Mouse (Mus musculus): ENCODE data around the gene Tcf20. TPM values are rescaled to one million over a fixed set of nuclear protein-coding genes. Genes with fewer than 3 reads are reported as not detected.

Tcf20 gene
- polyA plus RNA-seq, 1 experiment from 2014 or later, result 17.4 TPM

GRCm38 (mm10) chr15:82815296-82815695 is 172.4 kb downstream of the Tcf20 start:
- no peaks in the 10 kb centered on the region for H3K4me1 ChIP-seq (ENCODE audit: control insufficient read depth, insufficient read depth, low read length)
- WGBS, result 90% methylated on average over 4 of the region's 4 CpGs
- H3K36me3 ChIP-seq (ENCODE audit: control insufficient read depth, insufficient read depth, low read length), result peaks cover 23% of the 10 kb centered on the region
- no peak overlapping the region for H3K4me3 ChIP-seq (ENCODE audit: low read depth, low read length)
- no peaks in the 10 kb centered on the region for H3K9me3 ChIP-seq (replicated peaks; ENCODE audit: control insufficient read depth, low read length)
- no peak for ATAC-seq
- H3K9ac ChIP-seq (ENCODE audit: low read length), result no peak overlapping the region
- H3K4me2 ChIP-seq (ENCODE audit: low read length), result no peak overlapping the region
- H3K27ac ChIP-seq (ENCODE audit: low read depth, low read length), result no peak overlapping the region
- DNase-seq (ENCODE audit: low spot score), result no peak
- no peaks in the 10 kb centered on the region for H3K27me3 ChIP-seq (replicated peaks; ENCODE audit: control insufficient read depth, insufficient read depth, low read length)

GRCm38 (mm10) chr15:82814806-82815205 is 172.9 kb downstream of the Tcf20 start:
- Histone ChIP-seq H3K27ac (ENCODE audit: low read depth, low read length) (no peak overlapping the region), H3K4me2 (ENCODE audit: low read length) (no peak overlapping the region), H3K36me3 (ENCODE audit: control insufficient read depth, insufficient read depth, low read length) (peaks cover 24% of the 10 kb centered on the region), H3K27me3 (replicated peaks; ENCODE audit: control insufficient read depth, insufficient read depth, low read length) (no peaks in the 10 kb centered on the region), H3K4me1 (ENCODE audit: control insufficient read depth, insufficient read depth, low read length) (no peaks in the 10 kb centered on the region), H3K9ac (ENCODE audit: low read length) (no peak overlapping the region), H3K9me3 (replicated peaks; ENCODE audit: control insufficient read depth, low read length) (no peaks in the 10 kb centered on the region), H3K4me3 (ENCODE audit: low read depth, low read length) (no peak overlapping the region)
- peak; percentile 69 for DNase-seq (ENCODE audit: low spot score)
- 0 out of 2 replicates have a peak, but pooled peaks have one; percentile 44 for ATAC-seq
- 60% methylated on average over 4 of the region's 4 CpGs for WGBS

DNA sequence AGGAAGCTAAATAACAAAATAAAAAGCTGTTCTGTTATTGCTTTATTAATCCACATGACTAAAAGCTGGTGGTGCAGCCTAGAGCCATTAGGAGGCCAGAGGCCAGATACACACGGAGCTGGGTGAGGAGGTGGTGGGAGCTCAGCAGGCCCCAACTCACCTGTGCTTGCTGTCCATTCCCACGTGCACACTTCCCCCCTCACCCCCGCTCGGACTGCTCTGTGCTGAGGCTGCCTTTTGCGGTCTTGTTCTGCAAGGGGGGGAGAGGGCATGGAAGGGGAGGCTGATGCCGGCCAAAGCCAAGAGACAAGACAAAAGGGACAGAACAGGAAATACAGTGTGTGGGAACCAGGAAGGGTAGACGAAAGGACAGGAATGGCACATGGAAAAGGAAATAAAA is 173.4 kb downstream of the Tcf20 start:
- no peak overlapping the region for H3K4me2 ChIP-seq (ENCODE audit: low read length)
- WGBS, result 87% methylated on average over 7 of the region's 7 CpGs
- no peaks in the 10 kb centered on the region for H3K4me1 ChIP-seq (ENCODE audit: control insufficient read depth, insufficient read depth, low read length)
- H3K9me3 ChIP-seq (replicated peaks; ENCODE audit: control insufficient read depth, low read length), result no peaks in the 10 kb centered on the region
- DNase-seq (ENCODE audit: low spot score), result no peak
- H3K27ac ChIP-seq (ENCODE audit: low read depth, low read length), result no peak overlapping the region
- H3K4me3 ChIP-seq (ENCODE audit: low read depth, low read length), result no peak overlapping the region
- no peak overlapping the region for H3K9ac ChIP-seq (ENCODE audit: low read length)
- no peak for ATAC-seq
- no peaks in the 10 kb centered on the region for H3K27me3 ChIP-seq (replicated peaks; ENCODE audit: control insufficient read depth, insufficient read depth, low read length)
- H3K36me3 ChIP-seq (ENCODE audit: control insufficient read depth, insufficient read depth, low read length), result peaks cover 24% of the 10 kb centered on the region

DNA sequence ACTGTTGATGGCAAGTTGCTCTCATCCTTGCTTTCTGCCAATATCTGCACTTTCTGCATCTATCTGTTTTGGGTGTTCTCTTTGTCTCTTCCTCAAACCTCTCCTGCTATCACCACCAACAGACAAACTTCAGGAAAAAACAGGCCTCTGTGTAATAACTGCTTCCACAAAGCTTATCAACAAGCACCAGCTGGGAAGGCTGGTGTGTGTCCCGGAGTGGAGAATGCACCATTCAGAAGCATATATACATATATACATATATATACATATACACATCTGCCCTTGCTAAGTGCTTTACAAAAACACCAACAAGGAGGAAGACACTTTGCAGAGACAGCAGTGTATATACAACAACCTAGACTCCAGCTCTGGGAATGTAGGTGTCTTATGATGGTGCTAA is 177.1 kb downstream of the Tcf20 start:
- Histone ChIP-seq H3K9me3 (replicated peaks; ENCODE audit: control insufficient read depth, low read length) (no peaks in the 10 kb centered on the region), H3K36me3 (ENCODE audit: control insufficient read depth, insufficient read depth, low read length) (peaks cover 27% of the 10 kb centered on the region), H3K4me2 (ENCODE audit: low read length) (no peak overlapping the region), H3K4me1 (ENCODE audit: control insufficient read depth, insufficient read depth, low read length) (no peaks in the 10 kb centered on the region), H3K4me3 (ENCODE audit: low read depth, low read length) (no peak overlapping the region), H3K27me3 (replicated peaks; ENCODE audit: control insufficient read depth, insufficient read depth, low read length) (no peaks in the 10 kb centered on the region), H3K27ac (ENCODE audit: low read depth, low read length) (no peak overlapping the region), H3K9ac (ENCODE audit: low read length) (no peak overlapping the region)
- no peak for DNase-seq (ENCODE audit: low spot score)
- ATAC-seq, result no peak
- WGBS, result 92% methylated on average over 1 of the region's 1 CpGs

- no peak; the same call in 1 of the 2 replicates for ATAC-seq
- WGBS, result 67% methylated on average over 6 of the region's 6 CpGs
- Histone ChIP-seq H3K36me3 (ENCODE audit: control insufficient read depth, insufficient read depth, low read length) (peaks cover 20% of the 10 kb centered on the region), H3K27me3 (replicated peaks; ENCODE audit: control insufficient read depth, insufficient read depth, low read length) (no peaks in the 10 kb centered on the region), H3K4me1 (ENCODE audit: control insufficient read depth, insufficient read depth, low read length) (no peaks in the 10 kb centered on the region), H3K9ac (ENCODE audit: low read length) (no peak overlapping the region), H3K4me3 (ENCODE audit: low read depth, low read length) (no peak overlapping the region), H3K27ac (ENCODE audit: low read depth, low read length) (0 out of 2 replicates have a peak overlapping the region, but pooled peaks have one; percentile 14), H3K9me3 (replicated peaks; ENCODE audit: control insufficient read depth, low read length) (no peaks in the 10 kb centered on the region), H3K4me2 (ENCODE audit: low read length) (no peak overlapping the region)
- peak; percentile 36 for DNase-seq (ENCODE audit: low spot score)
Observed at GRCm38 (mm10) chr15:82809511-82809910, 178.2 kb downstream of the Tcf20 start.

DNA sequence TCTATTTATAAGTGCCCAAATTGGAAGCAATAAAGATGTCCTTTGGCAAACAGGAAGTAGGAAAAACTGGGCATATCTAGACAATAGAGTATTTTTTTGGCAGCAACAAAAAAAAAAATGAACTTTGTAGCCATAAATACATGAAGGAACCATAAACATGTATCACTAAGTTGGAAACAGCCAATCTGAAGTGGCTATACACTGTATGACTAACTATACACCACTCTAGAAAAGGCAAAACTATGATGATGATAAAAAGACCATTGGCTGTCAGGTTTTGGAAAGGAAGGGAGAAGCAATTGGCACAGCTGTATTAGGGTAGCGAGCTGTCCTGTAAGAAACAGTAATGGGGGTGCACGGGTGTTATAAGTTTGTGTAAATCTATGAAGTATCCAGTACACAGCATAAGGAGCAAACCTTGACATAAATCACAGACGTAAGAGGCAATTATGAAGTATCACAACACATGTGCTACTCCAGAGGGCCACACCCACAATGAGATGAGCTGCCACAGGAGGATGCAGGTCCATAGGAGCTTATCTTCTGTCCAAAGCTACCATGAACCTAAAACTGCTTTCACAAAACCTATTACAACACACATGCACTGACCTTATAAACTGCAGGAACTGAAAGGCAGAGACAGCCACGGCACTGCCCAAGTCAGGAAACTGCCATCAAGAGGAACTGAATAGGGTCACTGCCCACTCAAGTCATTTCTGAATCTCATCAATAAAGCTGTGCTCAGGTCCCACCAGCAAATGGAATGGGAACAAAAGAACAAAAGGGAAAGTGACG is 180.5 kb downstream of the Tcf20 start:
- ATAC-seq, result no peak
- 82% methylated on average over 5 of the region's 5 CpGs for WGBS
- H3K4me2 ChIP-seq (ENCODE audit: low read length), result no peak overlapping the region

DNA sequence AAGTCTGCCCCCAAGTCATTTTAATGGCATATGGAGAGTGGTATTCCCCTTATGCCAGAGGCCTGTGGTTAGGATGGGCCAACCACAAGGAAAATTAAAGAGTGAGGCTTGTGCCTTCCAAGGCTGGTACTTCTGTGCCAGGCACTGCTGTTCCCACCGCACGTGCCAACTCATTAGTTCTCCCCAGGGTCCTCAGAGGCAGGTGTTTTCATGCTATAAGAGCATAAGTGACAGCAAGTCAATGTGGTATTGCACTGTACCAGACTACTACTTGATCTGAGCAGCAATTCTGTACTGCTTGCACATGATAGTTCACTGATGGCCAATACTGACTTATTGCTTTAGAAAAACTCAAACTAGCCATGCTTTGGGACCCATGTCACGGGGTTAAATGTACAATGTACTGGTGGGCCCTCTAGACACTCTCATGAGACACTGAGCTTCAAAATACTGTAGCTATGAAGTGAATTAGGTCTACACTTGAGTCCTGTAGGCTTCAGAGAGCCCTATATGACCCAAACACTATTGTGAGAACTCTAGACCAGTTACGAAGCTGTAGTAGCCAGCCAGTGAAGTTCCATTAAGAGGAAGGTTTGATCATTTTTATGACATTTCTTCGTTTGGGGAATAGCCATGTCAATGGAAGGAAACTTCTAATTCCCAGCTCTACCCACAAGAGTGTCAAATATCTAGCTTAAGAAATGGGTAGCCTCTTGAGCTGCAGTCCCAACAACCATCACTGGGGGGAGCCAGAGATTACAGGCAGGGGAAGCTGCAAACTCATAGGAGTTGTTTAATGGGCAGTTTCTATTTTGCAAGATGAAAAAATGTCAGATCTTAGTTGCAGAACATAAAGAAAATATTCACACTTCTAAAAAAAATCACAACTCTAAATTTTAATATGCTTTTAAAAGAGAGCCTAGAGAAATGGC is 182.7 kb downstream of the Tcf20 start:
- Histone ChIP-seq H3K9me3 (replicated peaks; ENCODE audit: control insufficient read depth, low read length) (no peaks in the 10 kb centered on the region), H3K4me1 (ENCODE audit: control insufficient read depth, insufficient read depth, low read length) (no peaks in the 10 kb centered on the region), H3K4me2 (ENCODE audit: low read length) (no peak overlapping the region), H3K27me3 (replicated peaks; ENCODE audit: control insufficient read depth, insufficient read depth, low read length) (no peaks in the 10 kb centered on the region), H3K36me3 (ENCODE audit: control insufficient read depth, insufficient read depth, low read length) (0 out of 2 replicates have a peak, but pooled peaks cover 3% of the 10 kb centered on the region), H3K9ac (ENCODE audit: low read length) (no peak overlapping the region), H3K4me3 (ENCODE audit: low read depth, low read length) (no peak overlapping the region), H3K27ac (ENCODE audit: low read depth, low read length) (no peak overlapping the region)
- DNase-seq (ENCODE audit: low spot score), result peak; percentile 83
- WGBS, result 66% methylated on average over 5 of the region's 5 CpGs
- peak; percentile 54; the same call in 1 of the 2 replicates for ATAC-seq

More for the DNA sequence above, 180.5 kb downstream of the Tcf20 start:
- DNase-seq (ENCODE audit: low spot score), result no peak
- Histone ChIP-seq H3K9me3 (replicated peaks; ENCODE audit: control insufficient read depth, low read length) (no peaks in the 10 kb centered on the region), H3K4me3 (ENCODE audit: low read depth, low read length) (no peak overlapping the region), H3K9ac (ENCODE audit: low read length) (no peak overlapping the region), H3K27me3 (replicated peaks; ENCODE audit: control insufficient read depth, insufficient read depth, low read length) (no peaks in the 10 kb centered on the region), H3K4me1 (ENCODE audit: control insufficient read depth, insufficient read depth, low read length) (no peaks in the 10 kb centered on the region), H3K36me3 (ENCODE audit: control insufficient read depth, insufficient read depth, low read length) (peaks cover 13% of the 10 kb centered on the region), H3K27ac (ENCODE audit: low read depth, low read length) (0 out of 2 replicates have a peak overlapping the region, but pooled peaks have one; percentile 14)

DNA sequence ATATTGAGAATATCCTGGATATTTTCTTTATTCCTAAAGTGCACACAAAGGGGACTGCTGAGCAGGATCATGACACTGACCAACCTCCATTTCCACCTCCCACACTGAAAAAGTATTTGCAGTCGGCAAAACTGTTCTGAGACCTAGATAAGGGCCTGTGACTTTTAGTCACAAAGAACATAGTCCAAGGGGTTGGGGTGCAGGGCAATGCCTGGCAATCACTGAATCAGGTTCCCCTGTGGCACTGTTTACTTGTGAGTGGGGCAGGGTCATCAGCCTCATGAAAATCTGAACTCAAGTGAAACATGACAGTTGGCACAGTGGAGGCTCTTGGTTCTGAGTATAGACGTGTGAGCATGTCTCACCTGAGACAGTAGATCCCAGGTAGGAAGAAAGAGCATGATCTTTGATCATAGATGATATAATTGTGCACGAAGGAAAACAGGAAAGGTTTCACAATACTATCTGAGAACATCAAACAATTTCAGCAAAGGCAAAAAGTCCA is 191.7 kb downstream of the Tcf20 start:
- Histone ChIP-seq H3K4me2 (ENCODE audit: low read length) (no peak overlapping the region), H3K27ac (ENCODE audit: low read depth, low read length) (no peak overlapping the region), H3K4me1 (ENCODE audit: control insufficient read depth, insufficient read depth, low read length) (no peaks in the 10 kb centered on the region), H3K27me3 (replicated peaks; ENCODE audit: control insufficient read depth, insufficient read depth, low read length) (no peaks in the 10 kb centered on the region), H3K9ac (ENCODE audit: low read length) (no peak overlapping the region), H3K36me3 (ENCODE audit: control insufficient read depth, insufficient read depth, low read length) (no peaks in the 10 kb centered on the region), H3K9me3 (replicated peaks; ENCODE audit: control insufficient read depth, low read length) (no peaks in the 10 kb centered on the region), H3K4me3 (ENCODE audit: low read depth, low read length) (no peak overlapping the region)
- ATAC-seq (no peak), DNase-seq (ENCODE audit: low spot score) (no peak)
- WGBS, result 87% methylated on average over 3 of the region's 3 CpGs
